Mouse (Mus musculus) liver, embryonic 13.5 days (tissue): ENCODE results near the gene Txk. TPM values are rescaled to one million over a fixed set of nuclear protein-coding genes. Genes with fewer than 3 reads are reported as not detected.

Experiments
- ATAC-seq: fragments of 200-750 bp; cut with Nextera tagmentation; 2 replicates; pipeline ENCODE4 v1.8.0; 2017; ENCODE audit warnings: low read depth, mild to moderate bottlenecking, moderate number of reproducible peaks, moderate library complexity
- DNase-seq: peaks from one replicate; pipeline ENCODE4 v3.0.0; 2022
- H3K27ac ChIP-seq: fragments of 300-500 bp; sonication (generic); 2 replicates; pipeline ENCODE4 v1.5.1; 2015; ENCODE audit warnings: moderate library complexity, mild to moderate bottlenecking, inconsistent platforms
- H3K27me3 ChIP-seq: fragments of 300-500 bp; sonication (generic); 2 replicates; pipeline ENCODE4 v1.6.1; 2015; ENCODE audit warnings: mild to moderate bottlenecking, inconsistent platforms
- H3K36me3 ChIP-seq: fragments of 300-500 bp; sonication (generic); 2 replicates; pipeline ENCODE4 v1.6.1; 2015; ENCODE audit warnings: mild to moderate bottlenecking, inconsistent platforms
- H3K4me1 ChIP-seq: fragments of 300-500 bp; sonication (generic); replicated peaks from 2 replicates; pipeline ENCODE4 v1.6.1; 2015; ENCODE audit warnings: inconsistent platforms
- H3K4me2 ChIP-seq: fragments of 300-500 bp; sonication (generic); 2 replicates; pipeline ENCODE4 v1.6.1; 2015; ENCODE audit warnings: inconsistent platforms, mild to moderate bottlenecking, moderate library complexity
- H3K4me3 ChIP-seq: fragments of 300-500 bp; sonication (generic); replicated peaks from 2 replicates; pipeline ENCODE4 v1.5.1; 2015; ENCODE audit warnings: mild to moderate bottlenecking, inconsistent platforms
- H3K9ac ChIP-seq: fragments of 300-500 bp; sonication (generic); 2 replicates; pipeline ENCODE4 v1.6.1; 2015; ENCODE audit warnings: mild to moderate bottlenecking, inconsistent platforms
- H3K9me3 ChIP-seq: fragments of 300-500 bp; sonication (generic); replicated peaks from 2 replicates; pipeline ENCODE4 v1.6.1; 2016; ENCODE audit warnings: inconsistent platforms
- WGBS: fragments of 180-500 bp; shearing (Covaris S2); methylation state at CpG from one replicate; pipeline ENCODE4 v1.1.7; 2015; ENCODE audit not compliant: insufficient replicate concordance; 5-methylcytosine and 5-hydroxymethylcytosine counted together
- polyA plus RNA-seq: library from polyadenylated mRNA; unstranded; fragments of >200 nt; fragmentation: Nextera tagmentation; extraction: Ambion mirVana; gene quantifications from 2 replicates; pipeline ENCODE4 v1.2.1, GENCODE M21; 2015

The Txk gene
- polyA plus RNA-seq, 1 experiment from 2014 or later: not detected

GRCm38 (mm10) chr5:72750226-72750625 lies 2.4 kb downstream of the Txk start:
- 69% methylated on average over 5 of the region's 5 CpGs for WGBS

DNA sequence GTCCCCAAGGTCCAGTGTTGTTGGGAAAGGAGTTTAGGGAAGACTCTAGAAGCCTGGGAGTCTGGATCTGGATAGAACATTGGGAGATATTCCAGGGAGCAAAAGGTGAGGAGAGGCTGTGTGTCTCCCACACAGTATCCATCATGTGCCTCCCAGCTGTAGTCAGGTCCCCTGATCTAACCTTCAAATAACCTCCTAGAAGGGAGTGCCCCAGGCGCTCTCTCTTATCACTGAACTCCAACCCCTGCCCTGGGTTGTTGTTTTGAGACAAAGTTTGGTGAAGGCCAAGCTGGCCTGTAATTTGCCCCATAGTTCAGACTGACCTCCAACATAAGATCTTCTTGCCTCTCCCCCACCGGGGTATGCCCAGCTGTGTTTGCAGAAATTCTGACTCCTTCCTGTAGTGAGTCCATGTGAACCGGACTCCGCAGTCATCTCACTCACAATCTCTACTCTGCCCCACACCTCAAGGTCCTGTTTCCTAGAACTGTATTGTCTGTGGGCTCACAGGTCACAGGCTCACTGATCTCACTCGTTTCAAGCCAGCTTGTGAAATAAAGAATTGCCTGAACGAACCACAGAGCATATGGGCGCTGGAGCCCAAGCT lies 3.8 kb downstream of the Txk start:
- Histone ChIP-seq H3K9me3 (no peaks in the 10 kb centered on the region), H3K27ac (no peak overlapping the region), H3K27me3 (no peaks in the 10 kb centered on the region), H3K4me3 (no peak overlapping the region), H3K4me1 (peaks cover 9% of the 10 kb centered on the region), H3K36me3 (no peaks in the 10 kb centered on the region), H3K9ac (no peak overlapping the region), H3K4me2 (no peak overlapping the region)
- 44% methylated on average over 7 of the region's 7 CpGs for WGBS
- ATAC-seq (no peak), DNase-seq (no peak)

More at GRCm38 (mm10) chr5:72750226-72750625, 2.4 kb downstream of the Txk start:
- Histone ChIP-seq H3K27ac (no peak overlapping the region), H3K9me3 (no peaks in the 10 kb centered on the region), H3K36me3 (no peaks in the 10 kb centered on the region), H3K9ac (no peak overlapping the region), H3K4me1 (peaks cover 9% of the 10 kb centered on the region), H3K4me3 (no peak overlapping the region), H3K4me2 (no peak overlapping the region), H3K27me3 (no peaks in the 10 kb centered on the region)
- ATAC-seq (no peak), DNase-seq (no peak)

DNA sequence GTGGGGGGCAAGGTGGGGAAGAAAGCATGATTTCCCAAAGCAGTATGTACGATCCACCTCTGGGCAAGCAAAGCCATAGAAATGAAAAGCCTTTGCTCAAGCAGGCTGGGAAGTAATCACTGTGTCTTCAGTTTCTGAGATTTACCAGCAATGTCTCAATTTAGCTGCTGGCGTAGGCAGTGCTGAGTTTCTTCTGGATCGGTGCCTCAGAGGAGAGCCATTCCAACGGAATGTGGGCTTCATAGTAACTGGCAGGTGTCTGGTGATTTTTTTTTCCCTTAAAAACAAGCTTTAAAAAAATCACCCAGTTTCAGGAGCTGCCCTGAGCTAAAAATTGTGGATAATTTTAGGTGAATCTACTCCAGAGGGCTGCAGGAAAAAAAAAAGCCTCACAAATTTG lies 5.2 kb downstream of the Txk start:
- no peak overlapping the region for H3K27ac ChIP-seq
- no peak overlapping the region for H3K9ac ChIP-seq
- no peaks in the 10 kb centered on the region for H3K36me3 ChIP-seq
- no peaks in the 10 kb centered on the region for H3K9me3 ChIP-seq
- H3K4me1 ChIP-seq: peaks cover 9% of the 10 kb centered on the region
- H3K27me3 ChIP-seq: no peaks in the 10 kb centered on the region
- H3K4me3 ChIP-seq: no peak overlapping the region
- no peak for ATAC-seq
- 81% methylated on average over 4 of the region's 4 CpGs for WGBS
- no peak overlapping the region for H3K4me2 ChIP-seq
- no peak for DNase-seq

DNA sequence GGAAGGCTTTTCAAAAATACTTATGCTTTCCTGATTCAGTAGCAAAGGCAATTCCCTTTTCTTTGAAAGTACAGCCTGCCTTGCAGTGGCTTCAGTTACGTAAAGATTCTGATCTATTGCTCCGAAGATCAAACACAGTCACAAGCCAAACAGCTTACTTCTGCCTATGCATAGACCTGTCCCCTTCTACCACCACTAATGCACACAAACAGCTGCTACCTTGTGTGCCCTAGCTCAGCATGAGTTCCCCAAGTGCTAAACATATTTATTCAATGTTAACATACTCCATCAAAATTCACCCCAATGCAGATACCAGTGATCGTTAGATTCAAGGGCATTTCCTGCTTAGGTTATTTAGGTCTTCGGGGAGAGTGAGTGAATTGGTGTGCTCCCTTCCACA lies 6.1 kb downstream of the Txk start:
- no peak overlapping the region for H3K27ac ChIP-seq
- WGBS: 52% methylated on average over 4 of the region's 4 CpGs
- ATAC-seq: no peak

DNA sequence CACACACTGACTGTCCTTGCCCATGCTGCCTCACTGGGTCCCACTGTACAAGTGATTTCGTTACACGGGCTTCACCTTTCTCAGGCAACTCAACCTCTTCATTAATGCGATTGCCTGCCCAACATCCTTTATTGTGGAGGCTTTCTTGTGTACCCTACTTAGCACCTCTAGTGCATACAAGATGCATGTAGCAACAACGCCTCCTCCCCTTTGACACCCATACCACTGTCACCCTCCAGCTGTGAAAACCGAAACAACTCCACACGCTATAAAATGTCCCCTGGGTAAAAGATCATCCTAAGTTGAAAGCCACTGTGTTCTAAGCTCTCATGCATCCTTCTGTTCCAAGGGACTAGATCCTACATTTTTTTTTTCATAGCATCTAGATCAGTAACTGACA lies 9.5 kb downstream of the Txk start:
- ATAC-seq (no peak), DNase-seq (no peak)
- Histone ChIP-seq H3K4me1 (no peaks in the 10 kb centered on the region), H3K36me3 (no peaks in the 10 kb centered on the region), H3K27me3 (no peaks in the 10 kb centered on the region), H3K9me3 (no peaks in the 10 kb centered on the region), H3K4me3 (no peak overlapping the region), H3K27ac (no peak overlapping the region), H3K4me2 (no peak overlapping the region), H3K9ac (no peak overlapping the region)
- WGBS: 79% methylated on average over 6 of the region's 6 CpGs

More for the DNA sequence above, 6.1 kb downstream of the Txk start:
- no peak overlapping the region for H3K4me2 ChIP-seq
- H3K9ac ChIP-seq: no peak overlapping the region
- peaks cover 9% of the 10 kb centered on the region for H3K4me1 ChIP-seq
- H3K4me3 ChIP-seq: no peak overlapping the region
- H3K9me3 ChIP-seq: no peaks in the 10 kb centered on the region
- H3K27me3 ChIP-seq: no peaks in the 10 kb centered on the region
- DNase-seq: no peak
- no peaks in the 10 kb centered on the region for H3K36me3 ChIP-seq

GRCm38 (mm10) chr5:72736868-72737267 lies 15.7 kb downstream of the Txk start:
- DNase-seq (no peak), ATAC-seq (no peak)
- no peak overlapping the region for H3K4me3 ChIP-seq

GRCm38 (mm10) chr5:72736437-72736836 lies 16.1 kb downstream of the Txk start:
- no peaks in the 10 kb centered on the region for H3K36me3 ChIP-seq
- H3K27ac ChIP-seq: no peak overlapping the region
- 21% methylated on average over 8 of the region's 8 CpGs for WGBS
- DNase-seq (no peak), ATAC-seq (no peak)
- peaks cover 6% of the 10 kb centered on the region for H3K4me1 ChIP-seq
- H3K27me3 ChIP-seq: no peaks in the 10 kb centered on the region
- no peak overlapping the region for H3K4me2 ChIP-seq
- no peak overlapping the region for H3K9ac ChIP-seq
- H3K9me3 ChIP-seq: no peaks in the 10 kb centered on the region
- no peak overlapping the region for H3K4me3 ChIP-seq

More at GRCm38 (mm10) chr5:72736868-72737267, 15.7 kb downstream of the Txk start:
- H3K36me3 ChIP-seq: no peaks in the 10 kb centered on the region
- no peak overlapping the region for H3K9ac ChIP-seq
- H3K27ac ChIP-seq: no peak overlapping the region
- no peak overlapping the region for H3K4me2 ChIP-seq
- peaks cover 6% of the 10 kb centered on the region for H3K4me1 ChIP-seq
- H3K27me3 ChIP-seq: no peaks in the 10 kb centered on the region
- WGBS: 49% methylated on average over 7 of the region's 7 CpGs
- no peaks in the 10 kb centered on the region for H3K9me3 ChIP-seq

- H3K9me3 ChIP-seq: no peaks in the 10 kb centered on the region
- H3K36me3 ChIP-seq: no peaks in the 10 kb centered on the region
- DNase-seq (no peak), ATAC-seq (no peak)
- no peak overlapping the region for H3K9ac ChIP-seq
- H3K4me3 ChIP-seq: no peak overlapping the region
- WGBS: 62% methylated on average over 7 of the region's 7 CpGs
- H3K27ac ChIP-seq: no peak overlapping the region
- peaks cover 6% of the 10 kb centered on the region for H3K4me1 ChIP-seq
- no peaks in the 10 kb centered on the region for H3K27me3 ChIP-seq
- no peak overlapping the region for H3K4me2 ChIP-seq
These were observed 16.8 kb downstream of the Txk start for GRCm38 (mm10) chr5:72735763-72736162.

GRCm38 (mm10) chr5:72732885-72733284 lies 19.7 kb downstream of the Txk start:
- Histone ChIP-seq H3K9ac (no peak overlapping the region), H3K9me3 (no peaks in the 10 kb centered on the region), H3K27ac (no peak overlapping the region), H3K4me1 (peaks cover 6% of the 10 kb centered on the region), H3K36me3 (no peaks in the 10 kb centered on the region), H3K27me3 (no peaks in the 10 kb centered on the region), H3K4me3 (no peak overlapping the region), H3K4me2 (no peak overlapping the region)
- no peak for DNase-seq
- WGBS: 61% methylated on average over 1 of the region's 1 CpGs
- no peak for ATAC-seq

DNA sequence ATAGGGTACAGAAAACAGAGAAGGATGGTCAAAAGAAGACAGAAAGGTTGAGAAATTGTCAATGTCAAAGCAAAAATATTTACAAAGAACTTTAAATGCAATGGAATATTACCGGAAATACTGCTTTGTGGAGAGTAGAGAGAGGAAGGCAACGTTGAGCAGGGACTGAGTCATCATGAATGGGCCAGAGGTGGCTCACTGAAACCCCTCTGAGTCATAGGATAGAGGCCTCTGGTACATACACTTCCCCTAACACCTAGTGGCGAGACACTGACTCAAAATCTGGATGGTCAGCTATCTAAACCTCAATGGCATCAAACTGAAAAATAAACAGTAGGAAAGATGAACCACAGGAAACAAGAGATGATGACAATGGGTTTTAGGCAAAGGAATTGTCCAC lies 27.2 kb downstream of the Txk start:
- Histone ChIP-seq H3K4me3 (no peak overlapping the region), H3K4me1 (no peaks in the 10 kb centered on the region), H3K9ac (no peak overlapping the region), H3K27ac (no peak overlapping the region), H3K4me2 (no peak overlapping the region), H3K9me3 (no peaks in the 10 kb centered on the region), H3K27me3 (no peaks in the 10 kb centered on the region), H3K36me3 (no peaks in the 10 kb centered on the region)
- 46% methylated on average over 3 of the region's 3 CpGs for WGBS
- DNase-seq (no peak), ATAC-seq (no peak)

GRCm38 (mm10) chr5:72723429-72723828 lies 29.1 kb downstream of the Txk start:
- DNase-seq: no peak
- no peak overlapping the region for H3K9ac ChIP-seq
- no peak overlapping the region for H3K27ac ChIP-seq
- no peaks in the 10 kb centered on the region for H3K4me1 ChIP-seq
- ATAC-seq: no peak
- H3K4me2 ChIP-seq: no peak overlapping the region
- no peaks in the 10 kb centered on the region for H3K36me3 ChIP-seq
- WGBS: 13% methylated on average over 2 of the region's 2 CpGs
- H3K4me3 ChIP-seq: no peak overlapping the region
- H3K9me3 ChIP-seq: no peaks in the 10 kb centered on the region
- H3K27me3 ChIP-seq: no peaks in the 10 kb centered on the region

GRCm38 (mm10) chr5:72720587-72720986 lies 32.0 kb downstream of the Txk start:
- Histone ChIP-seq H3K4me3 (no peak overlapping the region), H3K9me3 (no peaks in the 10 kb centered on the region), H3K27me3 (no peaks in the 10 kb centered on the region), H3K9ac (no peak overlapping the region), H3K4me1 (no peaks in the 10 kb centered on the region), H3K27ac (no peak overlapping the region), H3K4me2 (no peak overlapping the region), H3K36me3 (no peaks in the 10 kb centered on the region)
- 52% methylated on average over 7 of the region's 7 CpGs for WGBS
- no peak for DNase-seq
- ATAC-seq: no peak
